Mouse (Mus musculus) CH12.LX (cell line): ENCODE results near the gene Erf. TPM values are rescaled to one million over a fixed set of nuclear protein-coding genes. Genes with fewer than 3 reads are reported as not detected.

ENCODE experiments used
- DNase-seq: peaks from one replicate; pipeline ENCODE4 v3.0.0-alpha.2; 2013; ENCODE audit errors: extremely low read depth
- H3K27ac ChIP-seq: 2 replicates; pipeline ENCODE4 v1.5.1; 2012; ENCODE audit warnings: low read depth, mild to moderate bottlenecking, control low read depth, moderate library complexity; ENCODE audit not compliant: insufficient read depth
- H3K27me3 ChIP-seq: replicated peaks from 2 replicates; pipeline ENCODE3; 2012; ENCODE audit warnings: inconsistent platforms
- H3K36me3 ChIP-seq, 2 experiments: replicated peaks in 1 of 2; 2 replicates each; pipeline versions ENCODE3 to v1.6.1; 2012; ENCODE audit warnings: inconsistent platforms in 1 of 2, low read length in 1 of 2, mild to moderate bottlenecking in 1 of 2, mixed read lengths in 1 of 2, moderate library complexity in 1 of 2; ENCODE audit not compliant: control insufficient read depth in 1 of 2, insufficient read depth in 1 of 2
- H3K4me1 ChIP-seq, 2 experiments: 2 replicates each; pipeline ENCODE4 v1.6.1; 2012; ENCODE audit warnings: inconsistent platforms in 1 of 2, moderate library complexity in 1 of 2; ENCODE audit not compliant: insufficient read depth in 2 of 2, control insufficient read depth in 1 of 2
- H3K4me2 ChIP-seq: 2 replicates; pipeline ENCODE4 v1.6.1; 2012; ENCODE audit warnings: low read depth, mild to moderate bottlenecking, control low read depth; ENCODE audit not compliant: poor library complexity, insufficient read depth, severe bottlenecking
- H3K4me3 ChIP-seq, 3 experiments: fragments of 150-350 bp in 1 of 3; sonication (generic) in 1 of 3; replicated peaks in 1 of 3; 2 replicates each; pipeline versions ENCODE3 to v1.5.1; 2011 to 2012; ENCODE audit warnings: low read depth in 2 of 3, low read length in 2 of 3, mild to moderate bottlenecking in 2 of 3, moderate library complexity in 2 of 3, control low read depth in 1 of 3, improper control_type of control experiment in 1 of 3, inconsistent platforms in 1 of 3, mixed read lengths in 1 of 3; ENCODE audit not compliant: poor library complexity in 1 of 3
- H3K79me2 ChIP-seq: replicated peaks from 2 replicates; pipeline ENCODE4 v1.6.1; 2012; ENCODE audit warnings: mild to moderate bottlenecking, moderate library complexity; ENCODE audit not compliant: control insufficient read depth, poor library complexity, insufficient read depth, severe bottlenecking; ENCODE audit errors: extremely low read depth
- H3K9ac ChIP-seq: 2 replicates; pipeline ENCODE4 v1.6.1; 2012; ENCODE audit warnings: low read depth, mild to moderate bottlenecking, control low read depth, moderate library complexity; ENCODE audit not compliant: insufficient read depth
- H3K9me3 ChIP-seq: replicated peaks from 2 replicates; pipeline ENCODE3; 2012; ENCODE audit warnings: low read length, inconsistent platforms, mixed read lengths
- BHLHE40 ChIP-seq: IDR thresholded peaks from 2 replicates; pipeline ENCODE4 v1.6.1; 2011; ENCODE audit warnings: mild to moderate bottlenecking, low read depth, low read length, improper control_type of control experiment
- CHD1 ChIP-seq: IDR thresholded peaks from 2 replicates; pipeline ENCODE4 v1.6.1; 2012; ENCODE audit warnings: low read depth, low read length, improper control_type of control experiment, inconsistent platforms
- CHD2 ChIP-seq: IDR thresholded peaks from 2 replicates; pipeline ENCODE4 v1.6.1; 2011; ENCODE audit warnings: low read length, improper control_type of control experiment
- CTCF ChIP-seq, 2 experiments: IDR thresholded peaks in 1 of 2; conservative IDR thresholded peaks in 1 of 2; 2 replicates each; pipeline ENCODE4 v1.5.1; 2011 to 2012; ENCODE audit warnings: low read depth in 2 of 2, low read length in 2 of 2, improper control_type of control experiment in 1 of 2, inconsistent platforms in 1 of 2, mild to moderate bottlenecking in 1 of 2, moderate library complexity in 1 of 2
- E2F4 ChIP-seq: IDR thresholded peaks from 2 replicates; pipeline ENCODE4 v1.6.1; 2011; ENCODE audit warnings: low read depth, low read length, improper control_type of control experiment; ENCODE audit not compliant: insufficient replicate concordance
- ELF1 ChIP-seq: IDR thresholded peaks from 2 replicates; pipeline ENCODE4 v1.6.1; 2014; ENCODE audit warnings: low read depth, mild to moderate bottlenecking, inconsistent platforms, low read length, improper control_type of control experiment
- EP300 ChIP-seq: IDR thresholded peaks from 2 replicates; pipeline ENCODE4 v1.6.1; 2011; ENCODE audit warnings: low read length, improper control_type of control experiment
- ETS1 ChIP-seq: conservative IDR thresholded peaks from 2 replicates; pipeline ENCODE4 v1.6.1; 2012; ENCODE audit warnings: low read depth, mild to moderate bottlenecking, inconsistent platforms, low read length, improper control_type of control experiment, moderate library complexity
- GABPA ChIP-seq: IDR thresholded peaks from 2 replicates; pipeline ENCODE4 v1.6.1; 2012; ENCODE audit warnings: low read depth, low read length, improper control_type of control experiment, inconsistent platforms; ENCODE audit not compliant: insufficient replicate concordance
- HCFC1 ChIP-seq: IDR thresholded peaks from 2 replicates; pipeline ENCODE4 v1.6.1; 2012; ENCODE audit warnings: low read depth, mild to moderate bottlenecking, inconsistent platforms, low read length, improper control_type of control experiment
- IRF4 ChIP-seq: IDR thresholded peaks from 2 replicates; pipeline ENCODE4 v1.6.1; 2014; ENCODE audit warnings: low read depth, mild to moderate bottlenecking, inconsistent platforms, low read length, improper control_type of control experiment
- JUN ChIP-seq: IDR thresholded peaks from 2 replicates; pipeline ENCODE4 v1.6.1; 2011; ENCODE audit warnings: low read depth, mild to moderate bottlenecking, low read length, improper control_type of control experiment, moderate library complexity; ENCODE audit not compliant: insufficient read depth
- JUND ChIP-seq: conservative IDR thresholded peaks from 2 replicates; pipeline ENCODE4 v1.6.1; 2011; ENCODE audit warnings: low read depth, low read length, improper control_type of control experiment
- KAT2A ChIP-seq: IDR thresholded peaks from 2 replicates; pipeline ENCODE4 v1.6.1; 2012; ENCODE audit warnings: low read length, improper control_type of control experiment, inconsistent platforms; ENCODE audit not compliant: insufficient replicate concordance
- MAFK ChIP-seq: IDR thresholded peaks from 2 replicates; pipeline ENCODE4 v1.6.1; 2011; ENCODE audit warnings: low read length, improper control_type of control experiment; ENCODE audit not compliant: insufficient replicate concordance
- MAX ChIP-seq: IDR thresholded peaks from 2 replicates; pipeline ENCODE4 v1.6.1; 2011; ENCODE audit warnings: low read length, improper control_type of control experiment
- MAZ ChIP-seq: IDR thresholded peaks from 2 replicates; pipeline ENCODE4 v1.6.1; 2012; ENCODE audit warnings: low read depth, mild to moderate bottlenecking, inconsistent platforms, low read length, improper control_type of control experiment, moderate library complexity
- MEF2A ChIP-seq: IDR thresholded peaks from 2 replicates; pipeline ENCODE4 v1.6.1; 2014; ENCODE audit warnings: low read depth, mild to moderate bottlenecking, inconsistent platforms, low read length, improper control_type of control experiment, borderline replicate concordance
- MXI1 ChIP-seq: IDR thresholded peaks from 2 replicates; pipeline ENCODE4 v1.6.1; 2011; ENCODE audit warnings: mild to moderate bottlenecking, low read depth, low read length, improper control_type of control experiment
- MYC ChIP-seq: IDR thresholded peaks from 2 replicates; pipeline ENCODE4 v1.6.1; 2011; ENCODE audit warnings: low read depth, mild to moderate bottlenecking, improper control_type of control experiment, low read length
- NELFE ChIP-seq: IDR thresholded peaks from 2 replicates; pipeline ENCODE4 v1.6.1; 2011; ENCODE audit warnings: low read depth, low read length, improper control_type of control experiment
- NRF1 ChIP-seq: IDR thresholded peaks from 2 replicates; pipeline ENCODE4 v1.6.1; 2014; ENCODE audit warnings: low read depth, mild to moderate bottlenecking, inconsistent platforms, low read length, improper control_type of control experiment, moderate library complexity
- PAX5 ChIP-seq: IDR thresholded peaks from 2 replicates; pipeline ENCODE4 v1.6.1; 2012; ENCODE audit warnings: low read length, inconsistent platforms, mixed read lengths
- POLR2A ChIP-seq: IDR thresholded peaks from 2 replicates; pipeline ENCODE4 v1.6.1; 2011; ENCODE audit warnings: low read depth, mild to moderate bottlenecking, improper control_type of control experiment, low read length
- POLR2AphosphoS2 ChIP-seq: IDR thresholded peaks from 2 replicates; pipeline ENCODE4 v1.6.1; 2011; ENCODE audit warnings: low read depth, low read length, improper control_type of control experiment
- RAD21 ChIP-seq: IDR thresholded peaks from 2 replicates; pipeline ENCODE4 v1.6.1; 2011; ENCODE audit warnings: low read depth, mild to moderate bottlenecking, low read length, improper control_type of control experiment, moderate library complexity
- RCOR1 ChIP-seq: conservative IDR thresholded peaks from 2 replicates; pipeline ENCODE4 v1.6.1; 2012; ENCODE audit warnings: low read depth, mild to moderate bottlenecking, inconsistent platforms, low read length, improper control_type of control experiment
- SIN3A ChIP-seq: IDR thresholded peaks from 2 replicates; pipeline ENCODE4 v1.6.1; 2012; ENCODE audit warnings: low read length, improper control_type of control experiment, inconsistent platforms
- SMC3 ChIP-seq: IDR thresholded peaks from 2 replicates; pipeline ENCODE4 v1.6.1; 2011; ENCODE audit warnings: low read depth, low read length, improper control_type of control experiment
- TBP ChIP-seq: conservative IDR thresholded peaks from 2 replicates; pipeline ENCODE4 v1.6.1; 2011; ENCODE audit warnings: low read depth, low read length, improper control_type of control experiment
- TCF12 ChIP-seq: IDR thresholded peaks from 2 replicates; pipeline ENCODE4 v1.6.1; 2014; ENCODE audit warnings: low read depth, mild to moderate bottlenecking, inconsistent platforms, low read length, improper control_type of control experiment
- UBTF ChIP-seq: IDR thresholded peaks from 2 replicates; pipeline ENCODE4 v1.6.1; 2012; ENCODE audit warnings: low read depth, mild to moderate bottlenecking, inconsistent platforms, low read length, improper control_type of control experiment, moderate library complexity
- USF1 ChIP-seq: IDR thresholded peaks from 2 replicates; pipeline ENCODE4 v1.6.1; 2014; ENCODE audit warnings: low read depth, mild to moderate bottlenecking, inconsistent platforms, low read length, improper control_type of control experiment
- USF2 ChIP-seq: conservative IDR thresholded peaks from 2 replicates; pipeline ENCODE4 v1.6.1; 2011; ENCODE audit warnings: low read depth, low read length, improper control_type of control experiment
- ZC3H11A ChIP-seq: IDR thresholded peaks from 2 replicates; pipeline ENCODE4 v1.6.1; 2012; ENCODE audit warnings: low read depth, mild to moderate bottlenecking, inconsistent platforms, low read length, improper control_type of control experiment
- ZKSCAN1 ChIP-seq: IDR thresholded peaks from 2 replicates; pipeline ENCODE4 v1.6.1; 2012; ENCODE audit warnings: low read depth, inconsistent platforms, low read length, improper control_type of control experiment, borderline replicate concordance
- ZMIZ1 ChIP-seq: IDR thresholded peaks from 2 replicates; pipeline ENCODE4 v1.6.1; 2012; ENCODE audit warnings: low read depth, mild to moderate bottlenecking, inconsistent platforms, low read length, improper control_type of control experiment
- ZNF384 ChIP-seq: IDR thresholded peaks from 2 replicates; pipeline ENCODE4 v1.6.1; 2012; ENCODE audit warnings: low read depth, low read length, improper control_type of control experiment, inconsistent platforms
- dilution Hi-C: fragments of 300-500 bp; cut with MboI; formaldehyde crosslinking; loops from 2 replicates; pipeline ENCODE4 v1.14.3; 2020; ENCODE audit warnings: low sequenced_read_pairs; ENCODE audit not compliant: extremely low pct_unique_long_range_greater_than_20kb, extremely low pct_ligation_motif_present
- in situ Hi-C: fragments of 300-500 bp; cut with MboI; formaldehyde crosslinking; loops from 3 replicates; pipeline ENCODE4 v1.14.3; 2019; ENCODE audit warnings: low sequenced_read_pairs, low pct_ligation_motif_present, low pct_unique_long_range_greater_than_20kb, mixed read lengths
- polyA plus RNA-seq: library from polyadenylated mRNA; unstranded; fragments of >175 nt; gene quantifications from 2 replicates; pipeline ENCODE4 v1.2.1, GENCODE M21; 2012; ENCODE audit warnings: low read depth; ENCODE audit not compliant: insufficient read length
- total RNA-seq, 2 experiments: library from RNA; depleted of rRNA; stranded (reverse); fragments of 300-350 nt in 1 of 2; fragments of >200 nt in 1 of 2; gene quantifications; 2 replicates each; pipeline ENCODE4 v1.2.3; 2012 to 2014

The Erf gene
- total and polyA plus RNA-seq, 3 experiments = 6.1 to 15.4 (median 13.2) TPM

DNA sequence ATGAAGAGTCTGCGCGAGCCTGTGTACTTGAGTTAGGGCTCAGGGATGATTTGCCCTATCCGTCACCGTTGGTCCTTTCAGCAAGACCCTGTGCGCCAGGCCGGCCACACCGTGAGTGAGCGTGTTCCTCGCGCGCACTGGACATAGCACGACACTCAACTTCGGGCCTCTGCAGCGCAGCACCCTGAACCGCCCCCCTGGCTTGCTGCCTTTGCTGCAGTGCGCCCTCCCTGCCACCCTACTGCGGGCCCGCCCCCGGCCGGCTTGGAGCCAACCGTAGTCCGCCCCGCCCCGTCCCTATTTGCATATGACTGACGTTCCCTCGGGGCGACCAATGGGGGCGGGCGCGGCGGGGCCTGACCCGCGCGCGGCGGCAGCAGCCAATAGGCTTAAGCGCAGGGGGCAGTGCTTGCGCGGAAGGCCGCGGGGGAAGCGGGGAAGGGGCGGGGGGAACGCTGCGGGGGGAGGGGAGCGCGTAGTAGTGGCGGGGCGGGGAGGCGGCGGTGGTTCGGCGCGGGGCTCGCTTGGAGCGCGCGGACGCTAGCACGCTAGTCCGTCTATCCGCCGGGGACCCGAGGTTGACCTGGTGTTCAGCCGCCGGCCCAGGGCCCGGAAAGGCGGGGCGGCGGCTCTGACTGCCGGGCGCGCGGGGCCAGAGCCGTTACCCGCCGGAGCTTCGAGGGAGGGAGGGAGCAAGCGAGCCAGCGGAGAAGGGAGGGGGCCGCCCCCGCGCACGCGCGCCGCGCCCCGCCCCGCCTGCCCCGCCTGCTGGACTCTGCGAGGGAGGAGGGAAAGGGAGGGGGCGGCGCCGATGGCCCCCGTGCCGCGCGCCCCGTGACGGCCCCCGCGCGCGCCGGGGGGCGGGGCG lies 31.4 kb upstream of the Erf start:
- H3K4me3 ChIP-seq = peak overlapping the region; percentile 25 to 70 (median 68)

DNA sequence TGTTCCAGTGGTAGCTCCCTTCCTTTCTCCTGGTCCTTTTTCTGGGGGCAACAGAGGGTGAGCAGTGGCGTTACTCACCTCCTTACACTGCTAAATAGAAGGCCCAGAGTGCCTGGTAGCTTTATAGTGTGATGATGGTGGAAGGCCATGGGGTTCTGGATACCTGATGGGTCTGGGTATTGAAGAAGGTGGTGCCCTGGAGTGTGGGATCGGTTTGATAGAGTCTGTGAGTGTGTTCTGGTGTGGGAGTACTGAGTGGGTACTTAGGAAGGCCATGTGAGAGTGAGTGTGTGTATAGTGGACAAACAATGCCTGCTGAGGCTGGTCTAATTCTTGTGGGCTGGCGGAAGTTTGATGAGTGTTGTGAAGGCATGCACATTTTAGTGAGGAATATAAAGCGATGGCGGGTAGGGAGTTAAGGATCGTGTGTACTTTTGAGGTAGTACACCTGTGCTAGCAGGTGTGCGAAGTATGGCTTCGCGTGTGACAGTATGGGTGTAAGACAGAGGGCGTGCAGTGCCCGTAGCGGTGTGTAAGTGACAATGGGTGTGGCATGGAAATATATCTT lies 30.7 kb upstream of the Erf start:
- H3K79me2 ChIP-seq = peaks cover 9% of the 10 kb centered on the region
- H3K9ac ChIP-seq = peak overlapping the region; percentile 12; the same call in 1 of the 2 replicates
- in situ Hi-C loops (no loop called here), dilution Hi-C loops (no loop called here)
- H3K4me1 ChIP-seq = peaks cover 32 to 66% of the 10 kb centered on the region in 2 experiments
- H3K4me2 ChIP-seq = peak overlapping the region; percentile 68
- H3K36me3 ChIP-seq = peaks cover 16 to 22% of the 10 kb centered on the region in 2 experiments
- no peaks in the 10 kb centered on the region for H3K9me3 ChIP-seq
- H3K27me3 ChIP-seq = no peaks in the 10 kb centered on the region
- peak overlapping the region; percentile 72 for H3K27ac ChIP-seq
- peak overlapping the region in 2 of 3 experiments; percentile 14 to 34 for H3K4me3 ChIP-seq
- TF ChIP-seq ELF1 (no peak), BHLHE40 (0 out of 2 replicates have a peak, but pooled peaks have one; percentile 4)
- DNase-seq = no peak

More for the DNA sequence above, 31.4 kb upstream of the Erf start:
- peak overlapping the region; percentile 68 for H3K4me2 ChIP-seq
- no peaks in the 10 kb centered on the region for H3K27me3 ChIP-seq
- peaks cover 9% of the 10 kb centered on the region for H3K79me2 ChIP-seq
- peaks cover 23 to 28% of the 10 kb centered on the region in 2 experiments for H3K36me3 ChIP-seq
- H3K27ac ChIP-seq = peak overlapping the region; percentile 86
- in situ Hi-C loops = no loop called here
- DNase-seq = peak; percentile 94
- peaks cover 32 to 60% of the 10 kb centered on the region in 2 experiments for H3K4me1 ChIP-seq
- H3K9me3 ChIP-seq = no peaks in the 10 kb centered on the region
- TF ChIP-seq ZC3H11A (no peak), TCF12 (peak; percentile 58), MAFK (no peak), POLR2AphosphoS2 (peak; percentile 15; the same call in 1 of the 2 replicates), RAD21 (no peak), RCOR1 (no peak), USF2 (no peak), E2F4 (no peak), ZNF384 (no peak), CHD2 (peak; percentile 62), PAX5 (no peak), JUN (no peak), MAZ (peak; percentile 27; the same call in 1 of the 2 replicates), EP300 (no peak), SMC3 (no peak), ELF1 (no peak), POLR2A (peak; percentile 82), UBTF (no peak), NRF1 (peak; percentile 85), ZKSCAN1 (no peak), MXI1 (no peak; the same call in 1 of the 2 replicates), CTCF (conservative IDR thresholded peaks at IDR 0.05 in 1 of 2, IDR thresholded peaks at IDR 0.05 in 1 of 2; ENCODE audit: low read depth in 2 of 2, low read length in 2 of 2) (no peak), GABPA (no peak), SIN3A (peak; percentile 75), IRF4 (peak; percentile 6; the same call in 1 of the 2 replicates), USF1 (no peak), HCFC1 (peak; percentile 55), TBP (no peak), ZMIZ1 (peak; percentile 38), KAT2A (no peak), MYC (no peak), BHLHE40 (peak; percentile 58; the same call in 1 of the 2 replicates), MEF2A (peak; percentile 21; the same call in 1 of the 2 replicates), ETS1 (no peak), CHD1 (no peak), JUND (no peak), NELFE (peak; percentile 48), MAX (0 out of 2 replicates have a peak, but pooled peaks have one; percentile 55)
- dilution Hi-C loops = no loop called here
- H3K9ac ChIP-seq = peak overlapping the region; percentile 88
